Mouse (Mus musculus) embryo, embryonic 11.5 days (tissue): Measurements from ENCODE around the gene Ifit1bl2.
"Not testable (repeated sequence)": the region's sequence is repeated elsewhere in the genome, so short reads cannot be mapped to it uniquely, and the experiment has no call there.

ENCODE experiments used
- DNase-seq: peaks from one replicate; pipeline ENCODE4 v3.0.0-alpha.2; 2012; ENCODE audit warnings: low read depth, low spot score

Ifit1bl2 gene

GRCm38 (mm10) chr19:34610118-34610517 is 30.4 kb downstream of the Ifit1bl2 start:
- DNase-seq, result not testable (repeated sequence)

DNA sequence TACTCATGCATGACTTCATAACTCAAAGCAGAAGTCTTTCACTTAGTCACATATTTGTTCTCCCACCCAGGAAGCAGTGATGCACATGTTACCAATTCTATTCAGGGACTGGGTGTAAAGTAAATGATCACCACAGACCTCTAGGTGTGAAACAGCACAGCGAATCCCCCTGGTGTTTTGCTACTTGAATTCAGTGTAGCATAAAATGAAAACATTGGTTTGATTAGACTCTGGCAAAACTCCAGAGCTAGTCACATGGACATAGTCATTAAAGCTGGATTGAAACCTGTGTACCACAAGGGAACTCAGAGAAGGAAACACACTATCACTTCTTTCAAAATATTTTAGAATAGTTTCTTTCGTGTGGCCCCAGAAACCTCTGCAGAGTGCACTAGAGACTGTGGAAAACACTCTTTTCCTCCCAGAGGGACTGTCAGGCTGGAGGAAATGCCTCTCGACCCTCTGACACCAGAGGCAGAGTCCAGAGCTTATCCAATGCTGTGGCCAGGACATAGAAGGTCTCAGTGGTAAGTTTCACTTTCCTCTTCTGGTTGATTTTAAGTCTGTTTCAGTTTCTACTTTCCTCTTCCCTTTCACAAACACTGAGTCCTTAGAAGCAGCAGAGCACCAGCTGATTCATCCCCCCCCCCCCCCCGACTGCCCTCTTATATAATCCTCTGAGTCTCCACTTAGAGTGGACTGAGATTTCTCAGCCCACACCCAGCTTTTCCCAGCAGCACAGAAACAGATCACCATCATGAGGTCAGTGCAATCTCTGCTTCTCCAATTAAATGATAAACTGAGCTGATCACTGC is 33.1 kb downstream of the Ifit1bl2 start, which contains the start of gene Ifit3b:
TSS of gene Ifit3b (plus strand) at position 734 of the 815 bp plus-strand sequence.
- not testable (repeated sequence) for DNase-seq

DNA sequence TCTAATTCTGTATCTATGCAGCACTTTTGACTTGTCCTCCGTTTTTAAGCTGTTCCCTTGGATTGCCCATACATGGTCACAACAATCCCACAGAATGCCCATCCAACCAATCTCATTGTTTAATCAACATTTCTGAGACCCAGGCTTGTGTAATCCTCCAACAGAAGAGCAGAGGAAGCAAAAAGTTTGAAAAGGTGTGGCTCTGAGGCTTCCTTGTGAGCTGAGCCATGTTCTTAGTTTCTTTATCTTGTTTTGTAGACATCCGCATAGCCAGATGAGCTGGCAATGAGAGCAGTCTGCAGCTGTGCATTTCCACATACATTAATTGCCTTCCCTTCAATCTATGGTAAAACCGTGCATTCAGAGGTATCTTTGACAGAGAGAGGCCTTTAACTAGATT is 35.1 kb downstream of the Ifit1bl2 start:
- DNase-seq, result no peak

- not testable (repeated sequence) for DNase-seq
Observed at GRCm38 (mm10) chr19:34601888-34602287, 38.7 kb downstream of the Ifit1bl2 start, which contains the start of gene Ifit1bl1. Gene Ifit1bl1 (minus strand): TSS chr19:34601956.

- not testable (repeated sequence) for DNase-seq
Observed at GRCm38 (mm10) chr19:34599250-34599649, 41.3 kb downstream of the Ifit1bl2 start.

DNA sequence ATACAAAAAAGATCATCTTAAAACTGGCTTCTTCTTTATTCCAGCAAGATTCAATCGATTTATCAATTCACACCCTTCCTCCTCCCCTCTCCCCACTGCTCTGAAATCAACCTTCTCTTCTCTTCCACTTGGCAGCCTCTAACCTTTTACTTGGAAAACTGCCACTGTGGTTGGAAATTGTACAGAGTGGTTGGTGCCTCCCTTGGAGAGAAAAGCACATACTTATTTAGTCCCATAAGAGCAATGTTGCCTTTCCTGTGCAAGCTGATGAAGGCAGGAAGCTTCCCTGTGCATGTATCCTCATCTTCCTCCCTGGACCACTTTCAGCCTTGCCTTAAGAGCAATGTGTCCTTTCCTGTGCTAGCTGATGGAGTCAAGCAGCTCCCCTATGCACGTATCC is 42.2 kb downstream of the Ifit1bl2 start:
- no peak for DNase-seq

- DNase-seq, result no peak
Observed at GRCm38 (mm10) chr19:34596811-34597210, 43.7 kb downstream of the Ifit1bl2 start.

- not testable (repeated sequence) for DNase-seq
Observed at GRCm38 (mm10) chr19:34594523-34594922, 46.0 kb downstream of the Ifit1bl2 start.

- DNase-seq, result no peak
Observed at GRCm38 (mm10) chr19:34593456-34593855, 47.1 kb downstream of the Ifit1bl2 start.

GRCm38 (mm10) chr19:34588959-34589358 is 51.6 kb downstream of the Ifit1bl2 start:
- DNase-seq, result no peak

- DNase-seq, result not testable (repeated sequence)
Observed at GRCm38 (mm10) chr19:34587898-34588692, 52.4 kb downstream of the Ifit1bl2 start.

GRCm38 (mm10) chr19:34585740-34586458 is 54.6 kb downstream of the Ifit1bl2 start:
- DNase-seq, result not testable (repeated sequence)

GRCm38 (mm10) chr19:34583126-34583766 is 57.3 kb downstream of the Ifit1bl2 start, which contains the start of gene Ifit3:
Gene Ifit3 (plus strand): TSS chr19:34583531.
- not testable (repeated sequence) for DNase-seq

- not testable (repeated sequence) for DNase-seq
Observed at GRCm38 (mm10) chr19:34582696-34583095, 57.8 kb downstream of the Ifit1bl2 start.

GRCm38 (mm10) chr19:34577121-34577520 is 63.4 kb downstream of the Ifit1bl2 start:
- no peak for DNase-seq

DNA sequence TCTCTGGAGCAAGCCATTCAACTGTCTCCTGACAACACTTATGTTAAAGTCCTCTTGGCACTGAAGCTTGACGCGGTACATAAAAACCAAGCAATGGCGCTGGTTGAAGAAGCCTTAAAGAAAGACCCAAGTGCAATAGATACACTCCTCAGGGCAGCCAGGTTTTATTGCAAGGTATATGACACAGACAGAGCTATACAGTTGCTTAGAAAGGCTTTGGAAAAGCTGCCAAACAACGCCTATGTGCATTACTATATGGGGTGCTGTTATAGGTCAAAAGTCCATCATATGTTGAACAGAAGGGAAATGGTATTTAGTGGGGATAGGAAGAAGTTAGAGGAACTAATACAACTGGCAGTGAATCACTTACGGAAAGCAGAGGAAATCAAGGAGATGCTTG is 66.9 kb downstream of the Ifit1bl2 start:
- DNase-seq, result no peak

GRCm38 (mm10) chr19:34571080-34571479 is 69.5 kb downstream of the Ifit1bl2 start:
- DNase-seq, result no peak

DNA sequence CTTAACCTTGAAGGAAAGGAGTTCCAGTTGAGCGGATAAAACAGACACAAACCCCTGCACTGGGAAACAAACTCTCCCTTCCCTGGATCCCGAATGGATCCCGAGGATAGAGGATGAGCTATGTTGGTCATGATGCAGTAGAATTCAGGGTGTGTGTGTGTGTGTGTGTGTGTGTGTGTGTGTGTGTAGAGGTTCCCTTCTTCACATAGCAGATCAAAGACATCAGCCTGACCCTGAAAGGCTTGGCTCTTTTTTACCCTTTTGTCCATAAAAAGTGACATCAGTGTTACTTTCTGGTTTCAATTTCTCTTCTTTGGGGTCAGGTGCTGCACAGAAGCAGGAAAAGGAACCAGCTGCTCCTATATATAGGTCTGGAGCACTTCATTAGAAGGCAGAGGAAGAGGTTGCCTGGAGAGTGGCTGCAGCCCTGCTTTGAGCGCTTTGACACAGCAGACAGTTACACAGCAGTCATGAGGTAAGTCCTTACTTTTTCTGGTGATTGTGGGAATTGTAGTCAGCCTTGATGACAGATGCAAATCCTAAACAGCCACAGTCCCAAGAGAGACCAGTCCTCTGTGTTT is 70.6 kb downstream of the Ifit1bl2 start:
- DNase-seq, result no peak

DNA sequence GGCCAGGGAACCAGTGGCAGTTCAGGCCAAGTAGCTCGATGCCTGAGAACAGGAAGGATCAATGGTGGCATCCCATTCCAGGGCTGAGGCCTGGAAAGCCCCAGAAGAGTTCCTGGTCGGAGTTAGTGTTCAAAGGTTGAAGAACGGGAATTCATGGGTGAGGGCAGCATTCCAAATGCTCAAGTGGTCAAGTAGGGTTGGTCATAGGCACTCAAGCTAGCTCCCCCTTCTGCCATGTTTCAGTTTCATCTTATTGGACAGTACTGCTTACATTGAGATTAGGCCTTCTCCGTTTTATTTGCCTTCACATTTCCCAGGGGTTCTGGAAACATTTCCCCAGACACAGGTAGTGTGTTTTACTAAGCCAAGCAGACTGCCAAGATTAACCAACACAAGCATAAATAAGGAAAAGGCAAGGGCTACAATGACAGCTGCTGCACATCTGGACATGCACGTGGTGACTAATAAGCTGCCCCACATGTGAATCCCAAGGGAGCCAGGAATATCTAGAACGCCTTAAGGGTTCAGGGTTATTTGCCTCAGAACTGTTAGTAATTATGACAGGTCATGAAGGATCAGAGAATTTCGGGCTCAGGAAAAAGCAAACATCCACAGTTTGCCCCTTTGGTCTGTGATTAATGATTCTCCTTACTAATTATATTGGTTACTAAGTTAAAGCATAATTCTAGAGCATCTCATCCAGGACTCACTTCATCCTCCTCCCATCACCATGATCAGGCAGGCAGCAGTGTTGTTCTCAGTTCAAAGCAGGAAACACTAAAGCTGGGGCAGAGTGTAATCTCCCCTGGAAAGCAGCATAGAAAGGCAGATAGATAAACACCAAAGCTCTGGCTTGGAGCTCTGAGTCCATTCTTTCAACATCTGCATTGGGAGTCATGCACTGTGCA is 71.3 kb downstream of the Ifit1bl2 start:
- DNase-seq, result no peak
